In genomic region chr3:149381559-149382245, GRCm38 (mm10) we compare ENCODE assay signal across 8 mouse cellular contexts.
A peak's percentile ranks its signal among the peaks of the same experiment; 100 is the strongest.
DNase-seq lines count a peak whose midpoint lies in the region; ATAC-seq and TF ChIP-seq lines count a peak whose summit lies in the region.
"Had no signal": no experiment of that assay in that cellular context is flagged by ENCODE, and none has a peak within 500 bp of the region (broad histone marks: within the 10 kb centered on the region; RNA-seq: fewer than 3 reads in every experiment).

No protein-coding gene starts in this region.

- ATAC-seq in heart, embryonic 16.5 days (replicated peaks; ENCODE audit: extremely low read depth, insufficient read depth, low FRiP score) = no peak
- ATAC-seq in heart, embryonic 11.5 days (replicated peaks; ENCODE audit: insufficient number of reproducible peaks, low FRiP score, low TSS enrichment) = no peak
- ATAC-seq in heart, postnatal 0 days (ENCODE audit: insufficient read depth, low read depth) = no peak; the same call in 1 of the 2 replicates
- ATAC-seq in lung, embryonic 15.5 days (ENCODE audit: borderline replicate concordance, extremely low read depth, low FRiP score, low TSS enrichment) = peak; percentile 89

- no peak overlapping the region for H3K9ac ChIP-seq in heart, embryonic 16.5 days (ENCODE audit: low read length)
- H3K9ac ChIP-seq in heart, embryonic 11.5 days (ENCODE audit: low read depth, low read length) = no peak overlapping the region
- no peak overlapping the region for H3K9ac ChIP-seq in heart, postnatal 0 days (replicated peaks; ENCODE audit: low read depth, low read length)
- no peak overlapping the region for H3K9ac ChIP-seq in lung, embryonic 15.5 days
- H3K9ac ChIP-seq: liver, embryonic 13.5 days had no signal

- H3K4me3 ChIP-seq in heart, embryonic 16.5 days (ENCODE audit: low read length) = no peak overlapping the region
- no peak overlapping the region for H3K4me3 ChIP-seq in heart, embryonic 11.5 days (ENCODE audit: low read depth, low read length)
- no peak overlapping the region for H3K4me3 ChIP-seq in heart, postnatal 0 days (ENCODE audit: low read depth, low read length)
- H3K4me3 ChIP-seq in lung, embryonic 15.5 days = no peak overlapping the region
- H3K4me3 ChIP-seq: liver, embryonic 13.5 days had no signal

- H3K27me3 ChIP-seq in heart, embryonic 16.5 days (ENCODE audit: control insufficient read depth, insufficient read depth, low read length) = no peaks in the 10 kb centered on the region
- H3K27me3 ChIP-seq in heart, embryonic 11.5 days (ENCODE audit: control insufficient read depth, insufficient read depth, low read length) = no peaks in the 10 kb centered on the region
- no peaks in the 10 kb centered on the region for H3K27me3 ChIP-seq in heart, postnatal 0 days (ENCODE audit: control insufficient read depth, insufficient read depth, low read length)
- no peaks in the 10 kb centered on the region for H3K27me3 ChIP-seq in lung, embryonic 15.5 days
- H3K27me3 ChIP-seq: liver, embryonic 13.5 days had no signal

- H3K9me3 ChIP-seq in heart, embryonic 16.5 days (replicated peaks; ENCODE audit: control insufficient read depth, low read length) = no peaks in the 10 kb centered on the region
- no peaks in the 10 kb centered on the region for H3K9me3 ChIP-seq in heart, embryonic 11.5 days (replicated peaks; ENCODE audit: control insufficient read depth, low read length)
- H3K9me3 ChIP-seq in heart, postnatal 0 days (replicated peaks; ENCODE audit: control insufficient read depth, low read length) = no peaks in the 10 kb centered on the region
- H3K9me3 ChIP-seq in lung, embryonic 15.5 days = no peaks in the 10 kb centered on the region
- H3K9me3 ChIP-seq: liver, embryonic 13.5 days had no signal

- 63% methylated on average over 10 of the region's 10 CpGs for WGBS in heart, embryonic 16.5 days
- 73% methylated on average over 10 of the region's 10 CpGs for WGBS in heart, embryonic 11.5 days (ENCODE audit: insufficient replicate concordance)
- WGBS in heart, postnatal 0 days = 55% methylated on average over 10 of the region's 10 CpGs
- 47% methylated on average over 10 of the region's 10 CpGs for WGBS in lung, embryonic 15.5 days

- no peak for TF ChIP-seq CTCF in heart, postnatal 0 days (IDR thresholded peaks at IDR 0.05; ENCODE audit: low read depth)

- H3K36me3 ChIP-seq in heart, embryonic 16.5 days (ENCODE audit: control insufficient read depth, insufficient read depth) = no peaks in the 10 kb centered on the region
- H3K36me3 ChIP-seq in heart, embryonic 11.5 days (ENCODE audit: control insufficient read depth, insufficient read depth, low read length) = no peaks in the 10 kb centered on the region
- H3K36me3 ChIP-seq in heart, postnatal 0 days (replicated peaks; ENCODE audit: control insufficient read depth, insufficient read depth, low read length) = no peaks in the 10 kb centered on the region
- H3K36me3 ChIP-seq in lung, embryonic 15.5 days = no peaks in the 10 kb centered on the region
- H3K36me3 ChIP-seq: liver, embryonic 13.5 days had no signal

- DNase-seq in adrenal gland, postnatal 14 days = peak; percentile 77
- DNase-seq in heart, postnatal 0 days (ENCODE audit: low spot score) = peak; percentile 34
- no peak for DNase-seq in embryo, embryonic 11 days
- no peak for DNase-seq in urinary bladder, adult 18-20 months (ENCODE audit: low spot score in 2 of 2)
- DNase-seq: liver, embryonic 13.5 days had no signal

- peak overlapping the region; percentile 18 for H3K27ac ChIP-seq in heart, embryonic 16.5 days (ENCODE audit: low read length)
- no peak overlapping the region for H3K27ac ChIP-seq in heart, embryonic 11.5 days (ENCODE audit: low read depth, low read length)
- H3K27ac ChIP-seq in heart, postnatal 0 days (ENCODE audit: low read depth) = peak overlapping the region; percentile 40; the same call in 1 of the 2 replicates
- H3K27ac ChIP-seq in lung, embryonic 15.5 days = peak overlapping the region; percentile 55
- H3K27ac ChIP-seq: liver, embryonic 13.5 days had no signal

- H3K4me1 ChIP-seq in heart, embryonic 16.5 days (ENCODE audit: control insufficient read depth, insufficient read depth, low read length) = peaks cover 26% of the 10 kb centered on the region
- H3K4me1 ChIP-seq in heart, embryonic 11.5 days (ENCODE audit: control insufficient read depth, insufficient read depth, low read length) = peaks cover 10% of the 10 kb centered on the region; the same call in 1 of the 2 replicates
- peaks cover 20% of the 10 kb centered on the region for H3K4me1 ChIP-seq in heart, postnatal 0 days (ENCODE audit: control insufficient read depth, insufficient read depth)
- H3K4me1 ChIP-seq in lung, embryonic 15.5 days = peaks cover 10% of the 10 kb centered on the region; the same call in 1 of the 2 replicates
- H3K4me1 ChIP-seq: liver, embryonic 13.5 days had no signal

- TF ChIP-seq EP300 in heart, postnatal 0 days (IDR thresholded peaks at IDR 0.05; ENCODE audit: low read depth) = no peak

- no peak overlapping the region for H3K4me2 ChIP-seq in heart, embryonic 16.5 days (ENCODE audit: low read depth, low read length)
- H3K4me2 ChIP-seq in heart, embryonic 11.5 days = no peak overlapping the region
- H3K4me2 ChIP-seq in heart, postnatal 0 days (ENCODE audit: low read depth, low read length) = no peak overlapping the region
- no peak overlapping the region for H3K4me2 ChIP-seq in lung, embryonic 15.5 days
- H3K4me2 ChIP-seq: liver, embryonic 13.5 days had no signal

Comparison
In these comparisons a context has a peak if more than half of its experiments do, and no peak if none do; other contexts are left out.
1. DNase-seq: peak in adrenal gland, postnatal 14 days (single experiment) and heart, postnatal 0 days (single experiment); none in embryo, embryonic 11 days (single experiment) and urinary bladder, adult 18-20 months (0 of 2).